Mouse (Mus musculus) gastrocnemius, adult 2 months (tissue): ENCODE data around the gene Cr1l. TPM values are rescaled to one million over a fixed set of nuclear protein-coding genes. Genes with fewer than 3 reads are reported as not detected.

Experiments used
- DNase-seq: peaks from one replicate; pipeline ENCODE4 v3.0.0; 2022
- H3K27ac ChIP-seq: fragments of 200-600 bp; 2 replicates; pipeline ENCODE4 v1.8.1; 2022; ENCODE audit warnings: mild to moderate bottlenecking
- H3K4me3 ChIP-seq: fragments of 200-600 bp; 2 replicates; pipeline ENCODE4 v1.8.1; 2022; ENCODE audit warnings: mild to moderate bottlenecking, moderate library complexity
- CTCF ChIP-seq: fragments of 200-600 bp; IDR thresholded peaks from 2 replicates; pipeline ENCODE4 v1.8.1; 2022; ENCODE audit warnings: antibody characterized with exemption, mild to moderate bottlenecking, moderate library complexity
- intact Hi-C: fragments of 180-260 bp; cut with DNase I; formaldehyde crosslinking; loops from one replicate; pipeline ENCODE4 v1.15.1; 2025
- long read RNA-seq, 2 experiments: library from polyadenylated mRNA; stranded (forward); transcript quantifications; one replicate each; pipeline ENCODE4 v2.0.0; 2021
- total RNA-seq, 2 experiments: library from RNA; stranded (reverse); gene quantifications; 2 replicates each; pipeline ENCODE4 v1.2.3; 2021

Cr1l gene
- total RNA-seq, result 10 to 100 TPM; 36.7 to 42.2 TPM
- long read RNA-seq, experiment 1, transcript Cr1l-201 (10 exons, 1,651 nt), result major isoform, 8 of 49 reads
- long read RNA-seq, experiment 1, partial matches to known transcripts, result 4 of 49 reads
- long read RNA-seq, experiment 1, other reads (novel, unspliced or antisense), result 37 of 49 reads
- long read RNA-seq, experiment 2, partial matches to known transcripts, result 4 of 14 reads
- long read RNA-seq, experiment 2, other reads (novel, unspliced or antisense), result 7 of 14 reads

- peak within 1 kb of the TSS; percentile 99 for H3K27ac ChIP-seq
- TF ChIP-seq CTCF, result peak; percentile 67
- peak; percentile 91 for DNase-seq
- H3K4me3 ChIP-seq, result peak within 1 kb of the TSS; percentile 82
- intact Hi-C loops, result loop anchor here (5.0 kb wide), 2 partner anchors 111 to 154 kb away; no protein-coding TSS in a partner anchor
Measured at GRCm38 (mm10) chr1:195130953-195131674, at the start of gene Cr1l. Cr1l (minus strand) TSS chr1:195131586.

- H3K27ac ChIP-seq, result no peak within 1 kb of the TSS
- peak; percentile 33 for DNase-seq
- intact Hi-C loops, result no loop called here
- TF ChIP-seq CTCF, result peak; percentile 16; the same call in 1 of the 2 replicates
- H3K4me3 ChIP-seq, result peak within 1 kb of the TSS; percentile 36
Measured at GRCm38 (mm10) chr1:195175980-195176931, 44.9 kb upstream of the Cr1l start, which contains the start of gene Cr2. Cr2 (minus strand) TSS chr1:195176716.

- no peak for DNase-seq
- Histone ChIP-seq H3K27ac (no peak overlapping the region), H3K4me3 (no peak overlapping the region)
- TF ChIP-seq CTCF, result no peak
- intact Hi-C loops, result no loop called here
Measured at GRCm38 (mm10) chr1:195164996-195165755, 33.8 kb upstream of the Cr1l start.

GRCm38 (mm10) chr1:195132070-195132469 lies 684 bp upstream of the Cr1l start:
- Histone ChIP-seq H3K27ac (peak overlapping the region; percentile 99), H3K4me3 (peak overlapping the region; percentile 82)
- no peak for DNase-seq
- intact Hi-C loops, result loop anchor here (5.0 kb wide), 2 partner anchors 110 to 155 kb away; no protein-coding TSS in a partner anchor
- TF ChIP-seq CTCF, result no peak

- Histone ChIP-seq H3K27ac (peak overlapping the region; percentile 99), H3K4me3 (peak overlapping the region; percentile 82)
- intact Hi-C loops, result loop anchor here (5.0 kb wide), 2 partner anchors 111 to 154 kb away; no protein-coding TSS in a partner anchor
- TF ChIP-seq CTCF, result no peak
- DNase-seq, result no peak
Measured at GRCm38 (mm10) chr1:195131675-195132015, 259 bp upstream of the Cr1l start.

- H3K27ac ChIP-seq, result peak overlapping the region; percentile 99
- no peak for TF ChIP-seq CTCF
- intact Hi-C loops, result loop anchor here (5.0 kb wide), 2 partner anchors 112 to 153 kb away; no protein-coding TSS in a partner anchor
Measured at GRCm38 (mm10) chr1:195130479-195130878, 907 bp downstream of the Cr1l start.

GRCm38 (mm10) chr1:195129867-195130266 lies 1.5 kb downstream of the Cr1l start:
- TF ChIP-seq CTCF, result no peak
- Histone ChIP-seq H3K4me3 (peak overlapping the region; percentile 82), H3K27ac (no peak overlapping the region)
- intact Hi-C loops, result loop anchor here (5.0 kb wide), 2 partner anchors 112 to 153 kb away; no protein-coding TSS in a partner anchor
- no peak for DNase-seq

More at GRCm38 (mm10) chr1:195130479-195130878, 907 bp downstream of the Cr1l start:
- H3K4me3 ChIP-seq, result peak overlapping the region; percentile 82
- no peak for DNase-seq

- no peak overlapping the region for H3K4me3 ChIP-seq
- intact Hi-C loops, result no loop called here
- H3K27ac ChIP-seq, result no peak overlapping the region
- no peak for TF ChIP-seq CTCF
- no peak for DNase-seq
Measured at GRCm38 (mm10) chr1:195114414-195114813, 17.0 kb downstream of the Cr1l start.

- Histone ChIP-seq H3K27ac (no peak overlapping the region), H3K4me3 (no peak overlapping the region)
- TF ChIP-seq CTCF, result no peak
- no peak for DNase-seq
- intact Hi-C loops, result no loop called here
Measured at GRCm38 (mm10) chr1:195113621-195114020, 17.8 kb downstream of the Cr1l start.

- no peak for TF ChIP-seq CTCF
- DNase-seq, result no peak
- Histone ChIP-seq H3K4me3 (no peak overlapping the region), H3K27ac (no peak overlapping the region)
- intact Hi-C loops, result no loop called here
Measured at GRCm38 (mm10) chr1:195100693-195101092, 30.7 kb downstream of the Cr1l start.

- intact Hi-C loops, result no loop called here
Measured at GRCm38 (mm10) chr1:195098004-195098403, 33.4 kb downstream of the Cr1l start.

More at GRCm38 (mm10) chr1:195098004-195098403, 33.4 kb downstream of the Cr1l start:
- Histone ChIP-seq H3K4me3 (no peak overlapping the region), H3K27ac (no peak overlapping the region)
- TF ChIP-seq CTCF, result no peak
- no peak for DNase-seq
